Mouse (Mus musculus): ENCODE data around the gene B3gnt3. TPM values are rescaled to one million over a fixed set of nuclear protein-coding genes. Genes with fewer than 3 reads are reported as not detected.

The B3gnt3 gene
- polyA plus RNA-seq, 1 experiment from 2014 or later: 1.7 TPM

- WGBS: 1% methylated on average over 44 of the region's 54 CpGs
- Histone ChIP-seq H3K4me2 (peak within 1 kb of the TSS; percentile 87), H3K4me3 (peak within 1 kb of the TSS; percentile 56), H3K9ac (0 out of 2 replicates have a peak within 1 kb of the TSS, but pooled peaks have one; percentile 23), H3K36me3 (no peaks in the 10 kb centered on the region), H3K4me1 (peaks cover 23% of the 10 kb centered on the region), H3K27me3 (peaks cover 50% of the 10 kb centered on the region), H3K27ac (no peak within 1 kb of the TSS), H3K9me3 (no peaks in the 10 kb centered on the region)
- ATAC-seq (ENCODE audit: insufficient number of reproducible peaks, low FRiP score, low TSS enrichment, low read depth): no peak; the same call in 1 of the 2 replicates
Observed at GRCm38 (mm10) chr8:71725122-71725924, 23.7 kb upstream of the B3gnt3 start, which contains the start of gene Fcho1. TSS of gene Fcho1 (minus strand) at chr8:71725716.

- H3K9me3 ChIP-seq: no peaks in the 10 kb centered on the region
- peaks cover 22% of the 10 kb centered on the region for H3K4me1 ChIP-seq
- no peak for ATAC-seq (ENCODE audit: insufficient number of reproducible peaks, low FRiP score, low TSS enrichment, low read depth)
- H3K4me2 ChIP-seq: no peak overlapping the region
- no peaks in the 10 kb centered on the region for H3K36me3 ChIP-seq
- H3K27ac ChIP-seq: no peak overlapping the region
- 70% methylated on average over 4 of the region's 4 CpGs for WGBS
- H3K9ac ChIP-seq: no peak overlapping the region
- peak overlapping the region; percentile 56; the same call in 1 of the 2 replicates for H3K4me3 ChIP-seq
- H3K27me3 ChIP-seq: peaks cover 48% of the 10 kb centered on the region
Observed at GRCm38 (mm10) chr8:71724389-71724788, 22.8 kb upstream of the B3gnt3 start.

GRCm38 (mm10) chr8:71723047-71723551, 21.5 kb upstream of the B3gnt3 start:
- Histone ChIP-seq H3K9me3 (no peaks in the 10 kb centered on the region), H3K27me3 (peaks cover 43% of the 10 kb centered on the region), H3K36me3 (no peaks in the 10 kb centered on the region), H3K9ac (no peak overlapping the region), H3K4me3 (no peak overlapping the region), H3K27ac (no peak overlapping the region), H3K4me1 (peaks cover 12% of the 10 kb centered on the region), H3K4me2 (no peak overlapping the region)
- 63% methylated on average over 14 of the region's 14 CpGs for WGBS
- ATAC-seq (ENCODE audit: insufficient number of reproducible peaks, low FRiP score, low TSS enrichment, low read depth): no peak

GRCm38 (mm10) chr8:71719928-71720457, 18.4 kb upstream of the B3gnt3 start:
- no peak for ATAC-seq (ENCODE audit: insufficient number of reproducible peaks, low FRiP score, low TSS enrichment, low read depth)
- H3K27me3 ChIP-seq: peaks cover 13% of the 10 kb centered on the region

GRCm38 (mm10) chr8:71719218-71719617, 17.6 kb upstream of the B3gnt3 start:
- no peaks in the 10 kb centered on the region for H3K9me3 ChIP-seq
- H3K27me3 ChIP-seq: peaks cover 5% of the 10 kb centered on the region
- no peak overlapping the region for H3K4me3 ChIP-seq
- no peak overlapping the region for H3K4me2 ChIP-seq
- ATAC-seq (ENCODE audit: insufficient number of reproducible peaks, low FRiP score, low TSS enrichment, low read depth): no peak
- no peaks in the 10 kb centered on the region for H3K36me3 ChIP-seq
- no peak overlapping the region for H3K27ac ChIP-seq
- 63% methylated on average over 4 of the region's 4 CpGs for WGBS
- H3K9ac ChIP-seq: no peak overlapping the region
- no peaks in the 10 kb centered on the region for H3K4me1 ChIP-seq

More at GRCm38 (mm10) chr8:71719928-71720457, 18.4 kb upstream of the B3gnt3 start:
- H3K36me3 ChIP-seq: no peaks in the 10 kb centered on the region
- H3K9ac ChIP-seq: no peak overlapping the region
- H3K9me3 ChIP-seq: no peaks in the 10 kb centered on the region
- peaks cover 2% of the 10 kb centered on the region for H3K4me1 ChIP-seq
- no peak overlapping the region for H3K4me3 ChIP-seq
- WGBS: 35% methylated on average over 7 of the region's 7 CpGs
- H3K27ac ChIP-seq: no peak overlapping the region
- no peak overlapping the region for H3K4me2 ChIP-seq

GRCm38 (mm10) chr8:71718252-71718651, 16.7 kb upstream of the B3gnt3 start:
- no peak overlapping the region for H3K4me3 ChIP-seq
- no peaks in the 10 kb centered on the region for H3K4me1 ChIP-seq
- ATAC-seq (ENCODE audit: insufficient number of reproducible peaks, low FRiP score, low TSS enrichment, low read depth): no peak
- H3K27me3 ChIP-seq: 0 out of 2 replicates have a peak, but pooled peaks cover 1% of the 10 kb centered on the region
- no peak overlapping the region for H3K27ac ChIP-seq
- no peaks in the 10 kb centered on the region for H3K9me3 ChIP-seq
- H3K4me2 ChIP-seq: no peak overlapping the region
- 32% methylated on average over 3 of the region's 3 CpGs for WGBS
- no peak overlapping the region for H3K9ac ChIP-seq
- H3K36me3 ChIP-seq: no peaks in the 10 kb centered on the region

GRCm38 (mm10) chr8:71717096-71717495, 15.5 kb upstream of the B3gnt3 start:
- H3K27me3 ChIP-seq: no peaks in the 10 kb centered on the region
- 84% methylated on average over 12 of the region's 12 CpGs for WGBS
- no peak for ATAC-seq (ENCODE audit: insufficient number of reproducible peaks, low FRiP score, low TSS enrichment, low read depth)
- H3K9ac ChIP-seq: no peak overlapping the region
- no peak overlapping the region for H3K4me2 ChIP-seq
- no peak overlapping the region for H3K4me3 ChIP-seq
- H3K9me3 ChIP-seq: no peaks in the 10 kb centered on the region
- H3K36me3 ChIP-seq: no peaks in the 10 kb centered on the region
- H3K4me1 ChIP-seq: no peaks in the 10 kb centered on the region
- no peak overlapping the region for H3K27ac ChIP-seq

GRCm38 (mm10) chr8:71716561-71717053, 15.0 kb upstream of the B3gnt3 start:
- Histone ChIP-seq H3K4me1 (no peaks in the 10 kb centered on the region), H3K27ac (no peak overlapping the region), H3K36me3 (no peaks in the 10 kb centered on the region), H3K9ac (no peak overlapping the region), H3K27me3 (no peaks in the 10 kb centered on the region), H3K9me3 (no peaks in the 10 kb centered on the region), H3K4me2 (no peak overlapping the region), H3K4me3 (no peak overlapping the region)
- no peak for ATAC-seq (ENCODE audit: insufficient number of reproducible peaks, low FRiP score, low TSS enrichment, low read depth)
- WGBS: 74% methylated on average over 13 of the region's 13 CpGs

GRCm38 (mm10) chr8:71715531-71715930, 13.9 kb upstream of the B3gnt3 start:
- Histone ChIP-seq H3K27me3 (no peaks in the 10 kb centered on the region), H3K4me1 (no peaks in the 10 kb centered on the region), H3K9me3 (no peaks in the 10 kb centered on the region), H3K27ac (no peak overlapping the region), H3K36me3 (no peaks in the 10 kb centered on the region), H3K4me3 (no peak overlapping the region; the same call in 1 of the 2 replicates), H3K9ac (no peak overlapping the region), H3K4me2 (no peak overlapping the region)
- no peak for ATAC-seq (ENCODE audit: insufficient number of reproducible peaks, low FRiP score, low TSS enrichment, low read depth)
- 26% methylated on average over 8 of the region's 8 CpGs for WGBS

GRCm38 (mm10) chr8:71711574-71711973, 10.0 kb upstream of the B3gnt3 start:
- ATAC-seq (ENCODE audit: insufficient number of reproducible peaks, low FRiP score, low TSS enrichment, low read depth): no peak
- H3K27ac ChIP-seq: no peak overlapping the region
- no peaks in the 10 kb centered on the region for H3K36me3 ChIP-seq
- WGBS: 75% methylated on average over 2 of the region's 2 CpGs
- H3K9ac ChIP-seq: no peak overlapping the region
- no peaks in the 10 kb centered on the region for H3K9me3 ChIP-seq
- no peak overlapping the region for H3K4me3 ChIP-seq
- H3K27me3 ChIP-seq: peaks cover 36% of the 10 kb centered on the region
- H3K4me2 ChIP-seq: no peak overlapping the region
- H3K4me1 ChIP-seq: peaks cover 9% of the 10 kb centered on the region; the same call in 1 of the 2 replicates

GRCm38 (mm10) chr8:71709800-71710446, 8.3 kb upstream of the B3gnt3 start:
- H3K9me3 ChIP-seq: no peaks in the 10 kb centered on the region
- no peak for ATAC-seq (ENCODE audit: insufficient number of reproducible peaks, low FRiP score, low TSS enrichment, low read depth)
- peaks cover 40% of the 10 kb centered on the region for H3K27me3 ChIP-seq
- H3K27ac ChIP-seq: no peak overlapping the region
- no peak overlapping the region for H3K9ac ChIP-seq
- H3K36me3 ChIP-seq: no peaks in the 10 kb centered on the region
- 20% methylated on average over 25 of the region's 25 CpGs for WGBS
- H3K4me1 ChIP-seq: peaks cover 9% of the 10 kb centered on the region; the same call in 1 of the 2 replicates
- peak overlapping the region; percentile 35 for H3K4me2 ChIP-seq
- H3K4me3 ChIP-seq: 0 out of 2 replicates have a peak overlapping the region, but pooled peaks have one; percentile 11

All from limb, embryonic 15.5 days (tissue).